Mouse (Mus musculus) adrenal gland, adult 18-20 months (tissue): ENCODE results near the gene Meltf. TPM values are rescaled to one million over a fixed set of nuclear protein-coding genes. Genes with fewer than 3 reads are reported as not detected.

Experiments used
- DNase-seq, 2 experiments: peaks; one replicate each; pipeline ENCODE4 v3.0.0; 2021 to 2022; ENCODE audit warnings: low spot score in 2 of 2
- long read RNA-seq, 2 experiments: library from polyadenylated mRNA; stranded (forward); transcript quantifications; one replicate each; pipeline ENCODE4 v2.0.0; 2021
- total RNA-seq, 2 experiments: library from RNA; stranded (reverse); gene quantifications; 1 replicate in 1 of 2; 2 replicates in 1 of 2; pipeline ENCODE4 v1.2.3; 2021

Gene Meltf
- total RNA-seq, result not detected
- long read RNA-seq, experiment 1, result 0 reads
- long read RNA-seq, experiment 2, result 0 reads

DNA sequence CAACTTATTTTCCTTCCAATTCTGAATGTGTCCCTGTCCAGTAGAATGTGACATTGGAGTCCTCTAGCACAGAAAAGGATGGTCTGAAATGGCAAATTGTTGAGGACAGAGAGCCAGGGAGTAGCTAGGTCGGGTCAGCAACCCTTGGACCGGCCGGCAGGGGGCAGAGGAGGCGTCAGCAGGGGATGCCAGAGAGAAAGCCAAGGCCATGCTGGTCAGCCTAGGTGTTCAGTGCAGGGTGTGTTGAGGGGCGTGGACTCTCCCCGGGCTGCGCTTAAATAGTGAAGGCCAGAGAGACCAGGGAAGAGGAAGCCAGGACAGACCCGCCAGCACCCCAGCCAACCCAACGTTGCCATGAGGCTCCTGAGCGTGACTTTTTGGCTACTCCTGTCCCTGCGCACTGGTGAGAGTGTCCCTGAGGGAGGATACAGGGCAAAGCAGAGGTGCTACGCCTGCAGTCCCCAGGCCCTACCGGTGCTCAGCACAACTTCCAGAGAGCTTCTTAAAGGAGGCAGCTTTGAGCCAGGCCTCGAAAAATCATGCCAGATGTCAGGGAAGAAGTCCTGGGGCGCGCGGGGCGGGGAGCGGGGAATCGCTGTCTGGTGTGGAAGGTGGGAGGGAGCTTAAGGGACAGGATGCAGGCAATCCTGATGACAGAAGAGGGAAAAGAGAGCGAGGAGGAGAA lies at the start of gene Meltf:
Meltf (plus strand) TSS at position 238 of the 685 bp plus-strand sequence.
- DNase-seq, result peak; percentile 79

GRCm38 (mm10) chr16:31830726-31831125 lies 47.9 kb upstream of the Meltf start:
- DNase-seq, result no peak

DNA sequence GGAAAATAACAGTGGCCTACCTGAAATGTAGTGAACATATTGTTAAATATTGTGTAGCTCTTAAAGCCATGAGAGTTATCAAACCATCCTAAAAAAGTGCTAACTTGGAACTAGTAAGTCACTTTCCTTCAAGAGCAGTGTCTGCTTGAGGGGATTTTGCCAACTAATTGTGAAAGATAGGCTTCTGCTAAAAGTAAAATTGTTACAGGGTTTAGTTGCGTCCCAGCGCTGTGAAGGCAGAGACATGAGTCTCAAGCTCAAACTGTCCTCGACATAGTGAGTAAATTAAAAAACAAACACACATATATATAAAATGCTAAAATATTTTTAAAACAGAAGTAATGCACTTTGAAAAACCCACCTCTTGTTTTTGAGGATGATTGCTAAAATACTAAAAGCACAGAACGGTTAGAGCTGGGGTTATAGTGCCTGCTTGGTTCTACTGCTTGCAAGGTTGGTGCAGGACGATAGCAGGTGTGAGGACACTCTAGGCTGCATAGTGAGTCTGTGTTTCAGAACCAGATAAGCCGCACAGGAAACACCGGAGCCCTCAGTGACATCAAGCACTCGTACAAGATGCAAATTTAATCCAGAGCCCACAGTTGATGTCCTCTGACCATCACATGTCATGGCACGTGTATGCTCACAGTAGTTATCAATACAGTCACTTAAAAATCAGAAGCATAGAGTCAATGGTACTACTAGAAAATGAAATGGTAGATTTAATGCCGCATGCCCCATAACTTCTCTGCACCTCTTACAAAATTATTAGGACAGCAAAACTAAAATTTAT lies 45.8 kb upstream of the Meltf start:
- DNase-seq, result no peak

DNA sequence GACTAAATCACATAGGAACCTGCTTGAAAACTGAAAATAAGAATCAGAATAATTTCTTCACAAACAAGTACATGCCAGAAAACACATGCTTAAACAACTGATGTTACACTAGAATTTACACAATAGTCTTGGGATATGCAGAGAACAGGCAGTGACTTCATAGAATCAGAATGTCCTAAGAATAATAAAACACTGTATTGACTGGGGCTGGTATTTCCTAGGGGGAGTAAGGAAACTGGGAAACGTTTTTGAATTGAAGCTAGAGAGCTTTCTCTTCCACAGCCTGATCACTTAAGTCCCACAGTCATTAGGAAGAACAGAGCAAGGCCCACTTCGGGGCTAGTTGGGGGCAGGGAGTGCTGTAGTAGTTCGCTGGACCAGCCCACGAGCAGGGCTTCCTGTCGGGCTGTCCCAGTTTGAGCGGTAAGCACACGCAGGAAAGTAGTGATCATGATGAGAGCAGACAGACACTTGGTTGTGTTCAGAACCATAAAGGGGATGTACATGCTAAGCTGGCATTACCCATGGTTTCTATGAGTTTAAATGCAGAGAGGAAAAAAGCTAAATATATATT lies 44.5 kb upstream of the Meltf start:
- DNase-seq, result no peak

- no peak for DNase-seq
Measured at GRCm38 (mm10) chr16:31834662-31835318, 43.8 kb upstream of the Meltf start.

DNA sequence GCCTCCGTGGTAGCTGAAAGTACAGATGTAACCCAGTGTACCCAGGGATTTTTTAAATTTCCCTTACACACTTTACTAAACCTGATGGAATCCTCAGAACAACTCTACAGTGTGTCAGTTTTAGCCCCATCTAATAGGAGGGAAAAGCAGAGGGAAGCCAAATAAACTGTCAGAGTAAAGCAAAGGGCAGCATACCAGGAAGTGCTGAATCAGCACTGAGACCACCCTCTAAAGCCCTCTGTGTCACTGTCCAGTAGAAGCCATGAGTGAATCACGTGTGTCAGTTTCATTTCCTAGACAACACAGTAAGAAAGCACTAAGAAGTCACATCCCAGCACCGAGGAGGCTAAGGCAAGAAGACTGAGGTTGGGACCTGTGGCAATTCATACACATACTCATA lies 41.2 kb upstream of the Meltf start:
- DNase-seq, result no peak

DNA sequence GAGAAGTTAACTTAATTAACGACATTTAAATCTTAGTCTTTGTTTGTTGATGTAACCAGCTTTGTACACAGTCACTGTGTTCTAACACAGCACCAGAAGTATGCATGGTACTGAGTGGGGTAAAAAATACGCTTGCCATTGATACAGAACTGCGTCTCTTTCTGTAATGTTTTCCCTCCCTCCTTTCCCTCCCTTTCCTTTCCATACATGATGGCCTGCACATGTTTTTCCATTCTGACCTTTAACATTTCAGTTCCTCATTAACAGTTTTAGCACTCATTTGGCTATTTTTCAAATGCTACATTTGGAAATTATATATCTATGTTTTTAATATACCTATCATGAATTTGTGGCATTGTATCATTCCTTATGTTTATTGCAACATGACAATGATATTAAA lies 34.4 kb upstream of the Meltf start:
- no peak for DNase-seq

DNA sequence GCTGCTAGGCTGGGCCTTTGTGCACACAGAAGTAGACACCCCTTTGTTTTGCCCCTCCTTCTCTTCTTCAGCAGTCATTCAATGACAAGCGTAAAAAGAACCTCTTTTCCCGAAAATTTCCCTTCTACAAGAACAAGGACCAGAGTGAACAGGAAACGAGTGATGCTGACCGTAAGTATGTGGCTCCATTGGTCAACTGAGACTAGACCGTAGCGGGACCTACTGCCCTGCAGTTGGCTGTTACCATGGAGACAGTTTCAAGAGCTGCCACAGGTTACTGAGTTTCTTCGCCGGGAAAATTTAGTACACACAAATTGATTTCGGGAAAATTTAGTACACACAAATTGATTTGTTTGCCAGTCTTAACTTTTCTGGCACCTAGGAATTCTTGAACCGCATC lies 31.8 kb upstream of the Meltf start:
- DNase-seq, result no peak

GRCm38 (mm10) chr16:31863920-31864319 lies 14.7 kb upstream of the Meltf start:
- no peak for DNase-seq

DNA sequence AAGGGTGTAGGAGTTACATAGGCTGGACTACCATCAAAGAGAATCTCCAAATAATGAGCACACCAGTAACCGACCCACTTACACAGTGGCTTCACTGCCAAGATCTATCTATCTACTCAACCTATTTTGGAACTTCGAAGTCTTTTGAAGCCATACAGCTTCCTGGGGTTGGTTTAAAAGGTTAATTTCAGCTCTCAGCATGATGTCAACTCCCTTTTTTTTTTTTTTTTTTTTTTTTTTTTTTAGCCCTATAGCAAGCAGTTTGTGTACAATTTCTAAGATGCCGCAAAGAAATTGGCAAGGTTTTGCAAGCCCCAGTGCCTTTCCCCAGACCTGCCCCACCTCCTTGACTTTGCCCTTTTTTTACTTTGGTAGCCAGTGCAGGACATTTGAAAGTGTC lies 13.4 kb upstream of the Meltf start:
- no peak for DNase-seq

DNA sequence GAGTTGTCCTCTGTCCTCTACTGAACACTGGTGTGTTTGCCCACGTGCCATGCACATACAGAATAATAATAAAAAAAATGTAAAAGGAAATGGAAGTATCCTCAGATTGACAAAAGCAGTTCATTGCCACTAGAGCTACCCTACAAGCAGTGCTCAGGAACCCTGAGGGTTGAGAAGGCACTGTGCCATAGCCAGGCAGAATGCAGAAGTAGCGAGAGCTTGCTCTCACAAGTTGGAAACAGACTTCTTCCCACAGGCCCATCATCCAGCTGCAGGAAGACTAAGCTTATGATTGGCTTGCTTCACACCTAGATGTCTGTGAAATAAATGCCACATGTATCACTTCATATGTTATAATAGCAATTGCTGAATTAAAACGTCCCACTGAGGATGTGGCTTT lies 11.7 kb upstream of the Meltf start:
- DNase-seq, result no peak

DNA sequence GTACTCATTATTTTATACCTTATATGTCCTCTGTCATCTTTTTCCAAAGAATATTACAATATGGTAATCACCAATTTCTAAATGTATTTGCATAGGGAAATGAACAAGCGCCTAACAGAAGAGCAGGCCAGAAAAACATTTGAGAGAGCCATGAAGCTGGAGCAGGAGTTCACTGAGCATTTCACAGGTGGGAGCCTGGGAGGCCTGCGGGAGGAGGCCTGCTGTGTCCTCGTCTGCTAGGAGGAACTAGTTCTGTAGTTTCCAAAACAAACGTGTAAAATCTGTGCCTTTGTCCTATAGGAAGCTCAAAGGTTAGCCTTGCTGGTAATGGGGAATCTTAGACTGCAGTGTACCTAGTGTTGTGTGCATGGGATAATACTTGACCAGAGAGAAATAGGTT lies 10.9 kb upstream of the Meltf start:
- DNase-seq, result no peak

DNA sequence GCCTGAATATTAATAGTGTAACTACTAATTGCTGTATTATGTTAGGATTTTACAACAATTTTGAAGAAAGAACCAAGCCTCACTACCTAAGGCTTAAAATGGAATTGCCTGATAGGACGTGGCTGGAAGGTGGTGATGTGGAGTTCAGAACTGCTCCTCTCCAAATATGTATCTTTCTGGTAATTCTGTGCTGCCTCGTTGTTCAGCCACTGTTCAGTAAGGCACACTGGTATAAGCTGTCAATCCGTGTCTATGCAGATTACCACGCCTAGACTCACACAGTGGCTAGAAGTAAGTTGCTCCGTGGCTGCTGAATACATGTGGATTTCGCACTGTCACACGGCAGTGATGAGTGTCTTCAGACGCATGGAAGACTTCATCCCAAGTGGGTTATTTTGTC lies 4.9 kb upstream of the Meltf start:
- DNase-seq, result no peak

- DNase-seq, result no peak
Measured at GRCm38 (mm10) chr16:31875391-31875790, 3.2 kb upstream of the Meltf start.

DNA sequence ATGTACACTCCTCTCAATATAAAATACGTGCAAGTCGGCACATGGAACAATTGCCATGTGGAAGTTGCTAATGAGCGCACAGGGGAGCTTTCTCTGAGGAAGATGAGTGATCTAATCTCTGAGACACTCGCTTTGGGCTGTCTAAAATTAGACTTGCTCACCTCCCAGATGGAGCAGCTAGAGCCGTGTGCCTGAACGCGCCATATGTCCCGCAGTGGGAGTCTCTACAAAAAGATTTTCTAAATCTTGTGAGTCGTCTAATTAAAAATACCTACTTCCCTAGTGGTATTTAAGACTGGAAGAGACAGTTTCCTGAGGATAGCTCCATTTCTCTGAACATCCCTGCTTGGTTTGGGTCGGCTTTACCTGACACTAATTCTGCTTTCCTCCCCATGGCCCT lies 2.2 kb upstream of the Meltf start:
- DNase-seq, result no peak

- no peak for DNase-seq
Measured at GRCm38 (mm10) chr16:31878052-31878451, 558 bp upstream of the Meltf start.

GRCm38 (mm10) chr16:31880146-31880840 lies 1.7 kb downstream of the Meltf start:
- no peak for DNase-seq

DNA sequence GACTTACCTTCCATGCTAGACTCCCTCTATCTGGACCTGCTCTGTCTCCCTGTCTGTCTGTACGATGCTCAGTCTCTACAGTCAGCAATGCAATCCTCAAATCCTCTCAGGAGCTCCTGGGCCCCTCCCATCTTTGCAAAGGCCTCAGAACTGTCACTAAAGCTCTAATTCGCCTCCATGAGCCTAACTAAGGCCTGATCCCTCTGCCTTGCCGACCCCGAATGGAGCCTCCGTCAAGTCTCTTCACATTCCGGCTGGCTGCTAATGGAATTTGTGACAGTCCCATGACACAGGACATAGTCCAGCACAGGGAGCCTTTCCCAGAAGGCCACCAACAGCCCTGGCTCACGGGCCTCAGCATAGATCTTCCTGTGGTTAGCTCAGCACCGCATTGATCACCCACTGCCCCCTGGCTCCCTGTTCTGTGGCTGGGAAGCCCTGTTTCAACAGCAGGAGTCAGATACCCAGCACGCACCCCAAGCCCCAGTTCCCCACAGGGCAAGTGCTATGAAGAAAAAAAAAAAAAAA lies 3.8 kb downstream of the Meltf start:
- DNase-seq, result no peak

DNA sequence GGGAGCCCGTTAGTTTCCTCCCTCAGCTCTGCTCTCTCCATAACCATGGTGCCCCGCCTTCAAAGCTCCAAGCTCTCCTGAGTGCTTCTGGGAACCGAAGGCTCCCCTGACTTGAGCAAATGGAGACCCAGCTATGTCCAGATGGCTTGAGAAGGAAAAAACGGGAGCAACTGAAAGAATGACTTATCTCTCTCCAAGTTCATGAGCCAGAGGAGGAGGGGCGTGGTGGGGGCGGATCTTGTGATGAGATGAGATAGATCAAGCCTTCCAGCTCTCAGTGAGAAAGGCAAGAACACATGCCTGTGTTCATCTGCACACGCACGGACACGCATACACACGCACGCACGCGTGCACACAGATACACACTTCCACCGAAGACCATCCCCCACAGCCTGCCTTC lies 4.7 kb downstream of the Meltf start:
- DNase-seq, result no peak

DNA sequence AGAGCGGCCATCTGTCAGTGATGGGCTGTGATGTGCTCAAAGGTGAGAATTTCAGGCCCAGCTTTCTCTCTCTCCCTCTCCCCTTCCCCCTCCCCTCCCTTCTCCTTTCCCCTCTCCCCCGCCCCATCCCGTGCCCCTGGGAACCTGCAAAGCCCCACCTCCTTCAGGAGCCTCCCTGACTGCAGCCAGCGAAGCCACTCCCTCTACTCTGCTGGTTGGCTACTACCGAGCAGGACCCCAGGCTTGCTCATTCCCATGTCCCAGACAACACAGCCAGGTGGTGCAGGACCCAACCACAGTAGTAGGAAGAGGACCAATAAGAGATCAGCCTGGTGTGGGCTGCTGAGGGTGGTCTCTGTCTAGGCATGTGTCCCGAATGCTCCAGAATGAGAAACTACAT lies 5.3 kb downstream of the Meltf start:
- no peak for DNase-seq

GRCm38 (mm10) chr16:31890907-31891306 lies 12.3 kb downstream of the Meltf start:
- no peak for DNase-seq
